Mouse (Mus musculus) embryonic facial prominence, embryonic 10.5 days (tissue): ENCODE measurements at regions not wholly inside any gene's neighbourhood (a gene's known extent, or its start where the extent isn't known, plus 50 kb on each side); places are given as distances from the start of the nearest gene placed in this dataset.

Source experiments
- DNase-seq: peaks from one replicate; pipeline ENCODE4 v3.0.0-alpha.2; 2017; ENCODE audit warnings: low spot score
- H3K27ac ChIP-seq: fragments of 300-500 bp; sonication (generic); replicated peaks from 2 replicates; pipeline ENCODE4 v1.5.1; 2016; ENCODE audit warnings: mild to moderate bottlenecking
- H3K27me3 ChIP-seq: fragments of 300-500 bp; sonication (generic); replicated peaks from 2 replicates; pipeline ENCODE4 v1.6.1; 2016; ENCODE audit warnings: low read depth, mild to moderate bottlenecking; ENCODE audit not compliant: poor library complexity, severe bottlenecking
- H3K36me3 ChIP-seq: fragments of 300-500 bp; sonication (generic); replicated peaks from 2 replicates; pipeline ENCODE4 v1.6.1; 2016; ENCODE audit warnings: mild to moderate bottlenecking, moderate library complexity
- H3K4me1 ChIP-seq: fragments of 300-500 bp; sonication (generic); 2 replicates; pipeline ENCODE4 v1.6.1; 2016
- H3K4me3 ChIP-seq: fragments of 300-500 bp; sonication (generic); 2 replicates; pipeline ENCODE4 v1.5.1; 2016; ENCODE audit warnings: mild to moderate bottlenecking, moderate library complexity
- H3K9me3 ChIP-seq: fragments of 300-500 bp; sonication (generic); 2 replicates; pipeline ENCODE4 v1.6.1; 2016; ENCODE audit warnings: mild to moderate bottlenecking
- WGBS: fragments of 180-500 bp; shearing (Covaris S2); methylation state at CpG from one replicate; pipeline ENCODE4 v1.1.7; 2016; 5-methylcytosine and 5-hydroxymethylcytosine counted together

- H3K4me3 ChIP-seq: no peak overlapping the region
- no peak for DNase-seq
- 83% methylated on average over 6 of the region's 6 CpGs for WGBS
- no peak overlapping the region for H3K27ac ChIP-seq
- no peaks in the 10 kb centered on the region for H3K9me3 ChIP-seq
- H3K36me3 ChIP-seq: no peaks in the 10 kb centered on the region
- peaks cover 10% of the 10 kb centered on the region for H3K4me1 ChIP-seq
- H3K27me3 ChIP-seq: no peaks in the 10 kb centered on the region
Observed at GRCm38 (mm10) chr1:79979863-79980262, 118.9 kb upstream of the Serpine2 start.

- Histone ChIP-seq H3K27ac (no peak overlapping the region), H3K27me3 (no peaks in the 10 kb centered on the region), H3K4me1 (peaks cover 10% of the 10 kb centered on the region), H3K36me3 (no peaks in the 10 kb centered on the region), H3K9me3 (no peaks in the 10 kb centered on the region), H3K4me3 (no peak overlapping the region)
- no peak for DNase-seq
- 55% methylated on average over 5 of the region's 5 CpGs for WGBS
Observed at GRCm38 (mm10) chr1:79978156-79978555, 117.2 kb upstream of the Serpine2 start.

- no peak for DNase-seq
Observed at GRCm38 (mm10) chr1:79956121-79956520, 95.1 kb upstream of the Serpine2 start.

GRCm38 (mm10) chr1:79944231-79944630 lies 83.3 kb upstream of the Serpine2 start:
- no peak for DNase-seq
- Histone ChIP-seq H3K27me3 (no peaks in the 10 kb centered on the region), H3K27ac (no peak overlapping the region), H3K4me1 (no peaks in the 10 kb centered on the region), H3K36me3 (no peaks in the 10 kb centered on the region), H3K4me3 (no peak overlapping the region), H3K9me3 (no peaks in the 10 kb centered on the region)
- WGBS: 72% methylated on average over 4 of the region's 4 CpGs

More at GRCm38 (mm10) chr1:79956121-79956520, 95.1 kb upstream of the Serpine2 start:
- H3K27me3 ChIP-seq: no peaks in the 10 kb centered on the region
- H3K4me1 ChIP-seq: no peaks in the 10 kb centered on the region
- 83% methylated on average over 1 of the region's 1 CpGs for WGBS
- H3K9me3 ChIP-seq: no peaks in the 10 kb centered on the region
- no peak overlapping the region for H3K27ac ChIP-seq
- no peak overlapping the region for H3K4me3 ChIP-seq
- H3K36me3 ChIP-seq: no peaks in the 10 kb centered on the region

- H3K27ac ChIP-seq: no peak overlapping the region
- no peaks in the 10 kb centered on the region for H3K4me1 ChIP-seq
- H3K36me3 ChIP-seq: no peaks in the 10 kb centered on the region
- H3K4me3 ChIP-seq: no peak overlapping the region
- DNase-seq: no peak
- 79% methylated on average over 5 of the region's 5 CpGs for WGBS
- no peaks in the 10 kb centered on the region for H3K27me3 ChIP-seq
- no peaks in the 10 kb centered on the region for H3K9me3 ChIP-seq
Observed at GRCm38 (mm10) chr1:79932435-79932834, 71.5 kb upstream of the Serpine2 start.

- no peaks in the 10 kb centered on the region for H3K27me3 ChIP-seq
- WGBS: 85% methylated on average over 2 of the region's 2 CpGs
- H3K36me3 ChIP-seq: no peaks in the 10 kb centered on the region
- no peak for DNase-seq
- no peak overlapping the region for H3K27ac ChIP-seq
- H3K4me1 ChIP-seq: no peaks in the 10 kb centered on the region
- no peak overlapping the region for H3K4me3 ChIP-seq
- H3K9me3 ChIP-seq: no peaks in the 10 kb centered on the region
Observed at GRCm38 (mm10) chr1:79927740-79928139, 66.8 kb upstream of the Serpine2 start.

GRCm38 (mm10) chr1:79925776-79926175 lies 64.8 kb upstream of the Serpine2 start:
- 75% methylated on average over 1 of the region's 1 CpGs for WGBS
- no peaks in the 10 kb centered on the region for H3K4me1 ChIP-seq
- H3K9me3 ChIP-seq: no peaks in the 10 kb centered on the region
- H3K4me3 ChIP-seq: no peak overlapping the region
- H3K27ac ChIP-seq: no peak overlapping the region
- DNase-seq: no peak
- no peaks in the 10 kb centered on the region for H3K36me3 ChIP-seq
- no peaks in the 10 kb centered on the region for H3K27me3 ChIP-seq

- 82% methylated on average over 3 of the region's 3 CpGs for WGBS
- H3K4me1 ChIP-seq: no peaks in the 10 kb centered on the region
- no peaks in the 10 kb centered on the region for H3K27me3 ChIP-seq
Observed at GRCm38 (mm10) chr1:79921890-79922289, 60.9 kb upstream of the Serpine2 start.

GRCm38 (mm10) chr1:79921333-79921732 lies 60.4 kb upstream of the Serpine2 start:
- Histone ChIP-seq H3K27me3 (no peaks in the 10 kb centered on the region), H3K36me3 (no peaks in the 10 kb centered on the region), H3K4me3 (no peak overlapping the region), H3K4me1 (no peaks in the 10 kb centered on the region), H3K27ac (no peak overlapping the region), H3K9me3 (no peaks in the 10 kb centered on the region)
- 87% methylated on average over 3 of the region's 3 CpGs for WGBS
- no peak for DNase-seq

More at GRCm38 (mm10) chr1:79921890-79922289, 60.9 kb upstream of the Serpine2 start:
- no peak for DNase-seq
- H3K9me3 ChIP-seq: no peaks in the 10 kb centered on the region
- H3K27ac ChIP-seq: no peak overlapping the region
- H3K4me3 ChIP-seq: no peak overlapping the region
- H3K36me3 ChIP-seq: no peaks in the 10 kb centered on the region

- H3K27me3 ChIP-seq: no peaks in the 10 kb centered on the region
- H3K4me1 ChIP-seq: no peaks in the 10 kb centered on the region
- H3K27ac ChIP-seq: no peak overlapping the region
- H3K9me3 ChIP-seq: no peaks in the 10 kb centered on the region
- no peak overlapping the region for H3K4me3 ChIP-seq
- WGBS: 72% methylated on average over 7 of the region's 7 CpGs
- DNase-seq: no peak
- no peaks in the 10 kb centered on the region for H3K36me3 ChIP-seq
Observed at GRCm38 (mm10) chr1:79917426-79918150, 56.6 kb upstream of the Serpine2 start.
